ENCODE assay signal across 22 mouse cellular contexts in genomic region chr1:34192174-34192573, GRCm38 (mm10).
"Had no signal": no experiment of that assay in that cellular context is flagged by ENCODE, and none has a peak within 500 bp of the region (broad histone marks: within the 10 kb centered on the region; RNA-seq: fewer than 3 reads in every experiment).

No protein-coding gene starts in this region.

- DNase-seq: kidney, adult 8-10 months; kidney, postnatal 14 days; kidney, postnatal 4 days; layer of hippocampus, adult 9-11 months; left cerebral cortex, postnatal 4 days; liver, postnatal 0 days; lung, embryonic 14.5 days; retina, postnatal 1 day; right cerebral cortex, postnatal 14 days; right cerebral cortex, postnatal 4 days; thymus, adult 2 months; thymus, postnatal 14 days; thymus, postnatal 4 days had no signal

- H3K27ac ChIP-seq: kidney, embryonic 15.5 days; limb, embryonic 12.5 days; limb, embryonic 15.5 days; liver, embryonic 14.5 days; macrophage; midbrain, embryonic 12.5 days; midbrain, embryonic 15.5 days; neural tube, embryonic 13.5 days; stomach, postnatal 0 days had no signal

- H3K4me3 ChIP-seq: kidney, embryonic 15.5 days; limb, embryonic 12.5 days; limb, embryonic 15.5 days; midbrain, embryonic 12.5 days; midbrain, embryonic 15.5 days; neural tube, embryonic 13.5 days had no signal

- H3K9ac ChIP-seq: kidney, embryonic 15.5 days; limb, embryonic 12.5 days; limb, embryonic 15.5 days; liver, embryonic 14.5 days; liver, postnatal 0 days; lung, embryonic 14.5 days; midbrain, embryonic 12.5 days; midbrain, embryonic 15.5 days; neural tube, embryonic 13.5 days had no signal

- H3K9me3 ChIP-seq: kidney, embryonic 15.5 days; limb, embryonic 12.5 days; limb, embryonic 15.5 days; midbrain, embryonic 12.5 days; midbrain, embryonic 15.5 days; neural tube, embryonic 13.5 days had no signal

- H3K4me1 ChIP-seq: kidney, embryonic 15.5 days; limb, embryonic 12.5 days; limb, embryonic 15.5 days; midbrain, embryonic 12.5 days; midbrain, embryonic 15.5 days had no signal
